Mouse (Mus musculus) spleen, adult 2 months (tissue): ENCODE measurements at regions not wholly inside any gene's neighbourhood (a gene's known extent, or its start where the extent isn't known, plus 50 kb on each side); places are given as distances from the start of the nearest gene placed in this dataset.

Experiments
- DNase-seq, 2 experiments: peaks; one replicate each; pipeline versions ENCODE4 v3.0.0 to v3.0.0-alpha.2; 2012 to 2021; ENCODE audit warnings: low spot score in 2 of 2, low read depth in 1 of 2
- H3K27ac ChIP-seq: fragments of 200-500 bp; 2 replicates; pipeline ENCODE4 v1.5.1; 2012; ENCODE audit warnings: low read length, inconsistent platforms; ENCODE audit not compliant: insufficient read depth
- H3K27me3 ChIP-seq: fragments of 200-500 bp; 2 replicates; pipeline ENCODE4 v1.6.1; 2012; ENCODE audit warnings: mild to moderate bottlenecking, moderate library complexity, low read length, inconsistent platforms; ENCODE audit not compliant: control insufficient read depth, insufficient read depth
- H3K36me3 ChIP-seq: fragments of 200-500 bp; 2 replicates; pipeline ENCODE4 v1.6.1; 2012; ENCODE audit warnings: mild to moderate bottlenecking, low read length, inconsistent platforms; ENCODE audit not compliant: control insufficient read depth, insufficient read depth
- H3K4me1 ChIP-seq: fragments of 200-500 bp; 2 replicates; pipeline ENCODE4 v1.6.1; 2011; ENCODE audit warnings: inconsistent platforms; ENCODE audit not compliant: control insufficient read depth, insufficient read depth, insufficient read length
- H3K4me3 ChIP-seq: fragments of 200-500 bp; 2 replicates; pipeline ENCODE4 v1.5.1; 2011; ENCODE audit warnings: mild to moderate bottlenecking, inconsistent platforms; ENCODE audit not compliant: insufficient read depth, insufficient read length; ENCODE audit errors: extremely low read depth
- CTCF ChIP-seq: fragments of 200-500 bp; IDR thresholded peaks from 2 replicates; pipeline ENCODE4 v1.5.1; 2011; ENCODE audit warnings: mild to moderate bottlenecking, inconsistent platforms; ENCODE audit not compliant: insufficient read depth, insufficient read length, insufficient replicate concordance; ENCODE audit errors: extremely low read depth
- POLR2A ChIP-seq: fragments of 200-500 bp; IDR thresholded peaks from 2 replicates; pipeline ENCODE4 v1.6.1; 2011; ENCODE audit warnings: low read depth, low read length, inconsistent platforms
- WGBS: fragments of 180-500 bp; shearing (Covaris S2); methylation state at CpG from one replicate; pipeline ENCODE4 v1.1.7; 2018; 5-methylcytosine and 5-hydroxymethylcytosine counted together

DNA sequence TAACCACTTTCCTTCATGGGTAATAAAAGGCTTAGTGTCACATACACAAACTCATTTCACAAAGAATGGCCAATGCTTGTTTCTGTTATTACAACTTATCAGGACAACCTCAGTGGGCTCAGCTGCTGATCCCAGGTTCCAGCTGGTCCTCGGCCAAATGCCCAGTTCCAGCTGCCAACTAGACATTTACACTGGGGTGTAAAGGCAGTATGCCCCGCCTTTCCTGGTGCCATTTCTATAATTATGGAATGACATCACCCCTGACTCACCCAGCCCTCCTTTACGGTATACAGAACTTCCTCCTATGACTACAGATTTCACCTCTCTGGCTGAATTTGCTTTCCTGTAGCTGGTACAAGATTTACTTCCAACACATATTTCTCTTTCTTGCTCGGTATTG, 205.4 kb upstream of the Prok2 start:
- WGBS = 47% methylated on average over 4 of the region's 4 CpGs
- Histone ChIP-seq H3K36me3 (no peaks in the 10 kb centered on the region), H3K4me1 (no peaks in the 10 kb centered on the region)

DNA sequence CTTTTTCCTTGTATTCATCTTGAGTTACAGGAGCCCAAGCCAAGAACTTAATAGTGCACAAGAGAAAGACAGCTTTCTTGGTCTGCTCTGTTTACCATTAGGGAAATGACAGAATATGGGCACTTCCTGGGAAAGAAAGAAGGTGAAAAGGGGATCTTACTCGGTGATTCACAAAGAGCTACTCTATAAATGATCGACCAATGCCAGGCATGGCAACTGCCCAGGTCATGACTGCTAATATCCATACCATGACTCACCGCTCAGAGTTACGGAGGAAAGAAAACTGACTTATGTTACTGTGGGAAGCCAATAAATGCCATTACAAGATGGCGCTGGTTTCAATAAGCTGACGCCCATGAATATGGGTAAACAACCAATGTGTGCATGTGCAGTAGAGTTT, 204.1 kb upstream of the Prok2 start:
- Histone ChIP-seq H3K36me3 (no peaks in the 10 kb centered on the region), H3K27ac (no peak overlapping the region), H3K4me1 (no peaks in the 10 kb centered on the region), H3K4me3 (no peak overlapping the region), H3K27me3 (no peaks in the 10 kb centered on the region)
- no peak for DNase-seq
- WGBS = 95% methylated on average over 6 of the region's 6 CpGs
- TF ChIP-seq CTCF = no peak
- no peak for TF ChIP-seq POLR2A

More for the DNA sequence above, 205.4 kb upstream of the Prok2 start:
- H3K4me3 ChIP-seq = no peak overlapping the region
- no peak overlapping the region for H3K27ac ChIP-seq
- DNase-seq = no peak
- TF ChIP-seq POLR2A (no peak), CTCF (no peak)
- no peaks in the 10 kb centered on the region for H3K27me3 ChIP-seq

DNA sequence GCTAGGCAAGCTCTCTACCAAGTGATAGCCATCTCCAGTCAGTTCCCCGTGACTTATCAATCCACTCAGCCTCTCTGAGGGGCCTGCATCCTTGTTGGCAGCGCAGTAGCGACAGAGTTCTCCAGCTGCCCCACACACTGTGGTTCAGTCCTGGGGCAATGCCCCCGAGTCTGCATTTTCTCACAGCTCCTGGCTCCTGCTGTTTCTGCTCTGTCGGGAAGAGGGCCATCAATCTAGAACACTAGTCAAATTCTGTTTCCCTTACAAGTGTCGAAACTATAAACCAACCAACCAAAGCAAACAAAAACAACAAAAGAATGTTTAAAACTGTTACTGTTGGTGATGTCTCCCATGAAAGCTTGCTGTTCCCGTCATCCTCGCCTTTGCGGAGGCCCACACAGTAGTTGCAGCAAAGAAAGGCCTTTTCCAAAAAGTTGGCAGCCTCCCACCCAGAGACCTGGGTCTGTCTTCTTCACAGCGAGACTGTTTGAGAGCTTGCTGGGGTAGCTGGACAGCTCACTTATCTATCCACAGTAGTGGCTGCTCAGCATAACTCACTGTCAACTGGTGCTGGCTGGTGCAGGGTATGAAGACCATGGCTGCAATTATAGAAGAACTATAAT, 201.9 kb upstream of the Prok2 start:
- Histone ChIP-seq H3K27ac (no peak overlapping the region), H3K27me3 (no peaks in the 10 kb centered on the region), H3K4me3 (no peak overlapping the region), H3K4me1 (no peaks in the 10 kb centered on the region), H3K36me3 (no peaks in the 10 kb centered on the region)
- DNase-seq = no peak
- TF ChIP-seq CTCF (no peak), POLR2A (no peak)
- WGBS = 89% methylated on average over 10 of the region's 10 CpGs

DNA sequence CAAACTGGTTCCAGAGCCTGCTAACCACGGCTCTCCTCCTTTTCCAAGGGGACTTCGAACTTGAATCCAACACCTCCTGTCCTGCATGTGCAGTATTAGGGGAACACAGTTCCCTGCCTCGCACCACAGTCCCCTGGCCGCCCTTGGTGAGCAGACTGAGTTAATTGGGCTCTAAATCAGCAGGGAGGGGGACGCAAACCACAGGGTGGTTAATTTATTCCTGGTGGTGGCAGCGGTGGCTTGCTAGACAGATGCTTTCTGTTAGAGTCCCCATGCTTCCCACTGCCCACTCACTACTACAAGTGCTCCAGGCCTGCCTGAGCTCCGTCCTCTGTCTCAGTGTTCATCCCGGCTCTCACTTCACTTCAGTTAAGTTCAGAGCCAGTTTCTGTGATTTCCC, 198.0 kb upstream of the Prok2 start:
- WGBS = 68% methylated on average over 8 of the region's 8 CpGs
- no peak overlapping the region for H3K27ac ChIP-seq
- H3K4me3 ChIP-seq = no peak overlapping the region
- no peaks in the 10 kb centered on the region for H3K27me3 ChIP-seq
- no peak for DNase-seq
- no peak for TF ChIP-seq CTCF
- TF ChIP-seq POLR2A = no peak
- no peaks in the 10 kb centered on the region for H3K4me1 ChIP-seq
- H3K36me3 ChIP-seq = no peaks in the 10 kb centered on the region

DNA sequence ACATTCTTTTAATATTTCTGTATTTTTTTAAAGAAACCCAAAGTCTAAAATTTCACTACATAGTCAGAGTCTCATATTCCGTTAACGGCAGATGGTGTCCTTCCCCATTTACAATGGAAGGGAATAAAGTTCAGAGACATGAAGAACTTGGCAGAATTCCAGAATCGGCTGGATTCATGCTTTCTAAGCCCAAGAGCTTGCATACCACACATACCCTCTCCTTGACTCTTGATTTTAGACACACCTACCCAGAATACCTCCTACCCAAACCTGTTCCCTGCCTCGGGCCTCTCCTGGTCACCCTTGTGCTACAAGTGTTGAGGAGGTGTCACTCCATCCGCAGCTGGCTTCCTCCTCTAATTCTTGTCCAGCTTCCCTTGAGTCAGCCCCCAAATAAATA, 195.8 kb upstream of the Prok2 start:
- TF ChIP-seq POLR2A (no peak), CTCF (no peak)
- Histone ChIP-seq H3K36me3 (no peaks in the 10 kb centered on the region), H3K4me3 (no peak overlapping the region), H3K4me1 (no peaks in the 10 kb centered on the region), H3K27ac (no peak overlapping the region), H3K27me3 (no peaks in the 10 kb centered on the region)
- 83% methylated on average over 5 of the region's 5 CpGs for WGBS
- no peak for DNase-seq

DNA sequence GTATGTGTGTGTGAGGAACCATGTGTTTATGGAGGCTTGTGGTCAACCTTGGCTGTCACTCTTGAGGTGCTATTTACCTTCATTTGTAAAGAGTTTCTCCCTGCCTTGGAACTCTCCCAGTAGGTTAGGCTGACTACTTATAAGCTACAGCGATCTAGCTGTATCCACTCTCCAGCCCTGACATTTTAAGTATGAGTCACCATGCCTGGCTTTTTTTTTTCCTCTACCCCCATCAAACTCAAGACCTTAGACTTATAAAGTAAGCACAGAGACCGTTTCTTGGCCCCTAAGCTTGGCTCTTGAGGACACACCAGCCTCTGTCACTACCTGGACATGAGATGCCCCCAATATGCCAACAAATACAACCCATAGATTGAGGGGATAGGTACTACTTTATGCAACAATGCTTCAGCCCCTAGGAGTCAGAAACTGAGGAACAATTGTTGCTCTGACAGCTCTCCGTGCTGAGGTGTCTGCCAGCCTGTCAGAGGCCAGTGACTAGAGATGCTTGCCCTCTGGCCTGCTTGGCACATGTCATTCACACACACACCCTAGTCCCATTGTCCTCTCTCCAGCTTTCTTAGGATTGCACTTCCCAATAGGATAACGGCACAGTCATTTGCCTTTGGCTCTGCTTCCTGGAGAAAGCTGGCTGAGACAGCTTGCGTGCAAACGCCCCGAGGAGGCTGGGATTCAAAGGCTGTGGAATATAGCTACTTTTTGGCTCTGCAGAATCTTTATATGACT, 193.8 kb upstream of the Prok2 start:
- Histone ChIP-seq H3K4me1 (no peaks in the 10 kb centered on the region), H3K27ac (no peak overlapping the region), H3K36me3 (no peaks in the 10 kb centered on the region), H3K4me3 (no peak overlapping the region), H3K27me3 (no peaks in the 10 kb centered on the region)
- no peak for DNase-seq
- TF ChIP-seq CTCF = no peak
- no peak for TF ChIP-seq POLR2A
- WGBS = 88% methylated on average over 7 of the region's 7 CpGs

DNA sequence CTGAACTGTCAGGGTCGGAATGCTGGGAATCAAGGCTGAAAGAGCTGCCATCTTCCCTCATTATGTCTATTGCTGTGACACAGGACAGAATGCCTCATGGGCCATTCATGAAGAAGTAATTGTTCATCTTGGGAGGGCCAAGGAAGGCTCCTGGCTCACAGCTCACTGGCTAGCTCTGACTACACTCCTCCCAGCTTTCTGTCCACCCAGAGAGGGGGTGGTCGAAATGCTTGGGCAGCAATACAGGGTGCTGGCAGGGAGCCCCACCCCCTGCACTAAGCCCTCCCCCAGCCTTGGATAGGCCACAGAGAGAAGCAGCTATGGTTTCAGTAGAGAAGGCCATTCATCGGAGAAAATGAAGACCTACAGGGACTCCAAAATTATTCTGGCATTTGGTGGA, 192.2 kb upstream of the Prok2 start:
- H3K4me3 ChIP-seq = no peak overlapping the region
- no peak overlapping the region for H3K27ac ChIP-seq
- 77% methylated on average over 3 of the region's 3 CpGs for WGBS
- no peaks in the 10 kb centered on the region for H3K27me3 ChIP-seq
- no peaks in the 10 kb centered on the region for H3K4me1 ChIP-seq
- no peak for DNase-seq
- no peak for TF ChIP-seq POLR2A
- TF ChIP-seq CTCF = no peak
- no peaks in the 10 kb centered on the region for H3K36me3 ChIP-seq
